Mouse (Mus musculus): ENCODE results near the gene Crxos.

Crxos gene

DNA sequence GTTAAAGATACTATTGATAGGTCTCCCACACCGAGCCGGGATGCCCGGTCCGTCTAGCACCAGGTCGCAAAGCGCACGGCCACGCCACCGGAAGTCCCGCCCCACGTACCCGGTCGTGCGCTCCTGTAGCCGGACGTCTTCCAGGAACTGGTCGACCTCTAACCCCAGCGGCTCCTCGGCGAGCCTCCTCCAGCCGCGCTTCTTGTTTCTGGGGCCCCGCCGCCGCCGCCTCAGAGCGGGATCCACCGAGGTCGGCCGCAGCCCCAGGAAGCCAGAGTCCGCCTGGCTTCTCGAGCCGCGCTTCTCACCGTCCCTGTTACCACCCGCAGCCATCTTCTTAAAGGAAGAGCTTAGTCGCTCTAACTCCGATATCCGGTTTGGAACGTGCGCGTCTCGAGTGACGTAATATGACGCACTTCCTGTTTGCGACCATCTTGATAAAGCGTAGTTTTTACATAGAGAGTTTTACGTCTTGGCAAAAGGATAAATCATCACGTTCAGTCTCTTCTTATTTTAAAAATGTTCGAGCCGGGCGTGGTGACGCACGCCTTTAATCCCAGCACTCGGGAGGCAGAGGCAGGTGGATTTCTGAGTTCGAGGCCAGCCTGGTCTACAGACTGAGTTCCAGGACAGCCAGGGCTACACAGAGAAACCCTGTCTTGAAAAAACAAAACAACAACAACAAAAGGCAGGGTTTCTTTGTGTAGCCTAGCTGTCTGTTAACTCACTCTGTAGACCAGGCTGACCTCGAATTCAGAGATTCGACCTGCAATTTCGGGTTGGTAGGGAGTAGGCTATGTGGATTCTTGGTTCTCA is 63.5 kb downstream of the Crxos start, which contains the start of gene Nop53:
Nop53 (minus strand) TSS at position 354 of the 816 bp plus-strand sequence.
- POLR2A ChIA-PET: interaction anchor here (0.6 to 3.3 kb wide), 20 partner anchors 8 to 669 kb away, joined by 3 to 32 read pairs (median 4); partner anchors contain the start of genes Napa (in 2 of the 4), Selenow (in 2 of the 4), Arhgap35 (in 1 of the 4) and Ccdc9 (in 1 of the 4)
- CTCF ChIA-PET: interaction anchor here in 1 of 4 experiments (0.8 kb wide), 1 partner anchor 27 kb away, joined by 4 read pairs; no protein-coding TSS in a partner anchor

DNA sequence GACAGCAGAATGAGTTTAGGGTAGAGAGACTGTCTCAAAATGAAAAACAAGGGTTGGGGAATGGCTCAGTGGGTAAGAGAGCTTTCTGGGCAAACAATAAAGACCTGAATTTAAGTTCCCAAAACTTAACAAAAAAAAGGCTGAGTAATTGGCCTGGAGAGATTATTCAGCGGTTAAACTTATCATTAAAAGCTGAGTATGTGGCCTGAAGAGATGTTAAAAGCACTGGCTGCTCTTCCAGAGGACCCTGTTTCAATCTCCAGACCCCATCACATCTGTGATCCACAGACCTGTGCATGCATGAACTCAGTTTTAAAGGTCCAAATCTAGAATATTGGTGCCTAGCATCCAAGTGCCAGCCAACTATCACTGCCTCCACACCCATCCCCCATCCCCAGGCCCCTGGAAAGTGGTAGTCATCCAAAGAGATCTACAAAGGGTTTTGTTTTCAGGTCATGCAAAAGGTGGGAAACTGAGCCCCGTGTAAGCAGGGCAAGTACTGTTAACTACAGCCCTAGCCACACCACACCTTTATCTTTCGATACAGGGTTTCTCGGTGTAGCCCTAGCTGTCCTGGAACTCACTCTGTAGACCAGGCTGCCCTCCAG is 65.3 kb downstream of the Crxos start:
- CTCF ChIA-PET: interaction anchor here (0.5 to 1.8 kb wide), 43 partner anchors 10 to 338 kb away, joined by 3 to 17 read pairs (median 4); partner anchors contain the start of genes Ehd2 (in 3 of the 4), Napa (in 2 of the 4), Slc8a2 (in 2 of the 4) and Inafm1 (in 1 of the 4)
- POLR2A ChIA-PET: interaction anchor here in 3 of 4 experiments (0.5 to 7.5 kb wide), 31 partner anchors 9 to 408 kb away, joined by 3 to 53 read pairs (median 3); partner anchors contain the start of genes Napa (in 2 of the 3), Selenow (in 2 of the 3), Ehd2 (in 1 of the 3) and Slc8a2 (in 1 of the 3)

DNA sequence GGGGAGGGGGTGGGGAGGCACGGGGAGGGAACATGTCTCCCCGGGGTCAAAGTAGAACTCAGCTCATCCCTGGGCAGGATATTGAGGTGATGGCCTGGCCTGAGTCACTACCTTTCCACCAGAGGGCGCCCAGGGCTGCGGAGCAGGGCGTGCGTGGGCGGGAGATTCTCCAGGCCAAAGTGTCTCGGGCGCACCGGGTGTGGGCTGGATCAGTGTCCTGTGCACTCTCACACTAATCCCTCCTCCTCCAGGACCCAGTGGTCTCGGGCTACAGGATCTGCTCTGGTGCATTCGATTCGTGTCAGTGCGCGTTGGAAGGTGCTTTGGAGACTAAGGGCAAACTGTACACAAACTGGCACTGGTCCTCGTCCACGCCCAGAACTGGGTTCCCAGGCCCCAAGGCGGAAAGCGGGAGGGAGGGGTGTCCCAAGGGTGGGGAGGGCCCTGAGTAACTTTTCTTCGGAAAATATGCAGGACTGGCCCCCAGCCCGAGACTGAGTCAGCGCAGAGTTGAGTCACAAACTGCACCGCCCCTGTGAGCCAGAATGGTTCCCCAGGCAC is 66.0 kb downstream of the Crxos start:
- POLR2A ChIA-PET: interaction anchor here in 3 of 4 experiments (0.5 to 7.5 kb wide), 31 partner anchors 9 to 670 kb away, joined by 3 to 53 read pairs (median 3); partner anchors contain the start of genes Napa (in 2 of the 3), Selenow (in 2 of the 3), Ehd2 (in 1 of the 3) and Slc8a2 (in 1 of the 3)

DNA sequence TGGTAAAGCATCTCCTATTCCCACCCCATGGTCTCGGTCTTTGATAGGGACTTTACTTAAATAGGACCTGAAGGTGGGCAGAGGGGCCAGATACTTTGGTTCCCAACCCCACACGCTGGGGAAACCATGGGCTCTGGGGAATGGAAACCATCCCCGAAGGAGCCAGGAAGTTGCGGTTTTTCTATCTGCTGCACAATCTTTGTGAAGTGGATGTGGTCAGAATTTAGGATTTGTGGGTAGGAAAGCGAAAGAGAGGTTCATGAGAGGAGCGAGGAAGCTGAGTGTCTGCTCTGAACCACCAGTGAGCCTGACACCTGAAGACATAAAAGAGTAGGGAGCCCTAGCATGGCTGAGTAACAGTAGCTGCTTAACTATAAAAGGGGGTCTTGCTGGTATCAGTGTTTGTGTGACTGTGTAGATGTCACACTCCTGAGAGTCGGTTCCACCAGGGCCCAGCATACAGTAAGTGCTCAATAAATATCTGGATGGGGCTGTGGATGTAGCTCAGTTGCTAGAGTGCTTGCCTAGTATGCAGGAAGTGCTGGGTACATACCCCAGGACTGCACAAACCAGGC is 66.9 kb downstream of the Crxos start:
- ChIA-PET CTCF (interaction anchor here in 2 of 4 experiments (0.9 to 7.6 kb wide), 7 partner anchors 16 to 103 kb away, joined by 3 to 76 read pairs (median 4); partner anchors contain the start of gene Ehd2 (in 2 of the 2)), POLR2A (interaction anchor here (0.5 to 7.5 kb wide), 18 partner anchors 9 to 452 kb away, joined by 3 to 53 read pairs (median 5); partner anchors contain the start of genes Ehd2 (in 2 of the 4), Inafm1 (in 1 of the 4) and Napa (in 1 of the 4))

More for the DNA sequence above, 66.0 kb downstream of the Crxos start:
- CTCF ChIA-PET: interaction anchor here (0.5 to 7.6 kb wide), 46 partner anchors 9 to 337 kb away, joined by 3 to 76 read pairs (median 4); partner anchors contain the start of genes Ehd2 (in 3 of the 4), Napa (in 2 of the 4), Slc8a2 (in 2 of the 4) and Inafm1 (in 1 of the 4)

DNA sequence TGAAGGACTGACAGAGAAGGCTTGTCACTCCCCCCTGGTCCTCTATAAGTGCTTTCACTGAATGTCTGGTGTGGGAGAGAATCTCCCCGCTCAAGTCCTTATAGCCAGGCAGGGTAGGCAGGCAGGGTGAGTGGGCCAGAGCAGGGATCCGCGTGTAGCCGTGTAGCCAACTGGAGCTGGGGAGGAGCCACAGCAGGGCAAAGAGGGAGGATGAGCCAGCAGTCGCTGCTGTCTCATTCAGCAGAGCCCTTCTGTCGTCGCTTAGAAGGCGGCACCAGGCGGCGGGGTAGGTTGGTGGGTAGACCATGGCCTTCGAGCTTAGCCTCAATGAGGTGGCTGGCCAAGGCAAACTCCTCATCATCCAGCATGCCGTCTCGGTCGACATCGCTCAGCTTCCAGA is 67.6 kb downstream of the Crxos start:
- CTCF ChIA-PET: interaction anchor here (0.7 to 7.6 kb wide), 22 partner anchors 11 to 203 kb away, joined by 3 to 76 read pairs (median 4); partner anchors contain the start of genes Ehd2 (in 3 of the 4) and Slc8a2 (in 1 of the 4)
- POLR2A ChIA-PET: interaction anchor here (0.5 to 7.5 kb wide), 30 partner anchors 8 to 450 kb away, joined by 3 to 53 read pairs (median 4); partner anchors contain the start of genes Ehd2 (in 2 of the 4), Bicra (in 1 of the 4), Inafm1 (in 1 of the 4) and Napa (in 1 of the 4)

DNA sequence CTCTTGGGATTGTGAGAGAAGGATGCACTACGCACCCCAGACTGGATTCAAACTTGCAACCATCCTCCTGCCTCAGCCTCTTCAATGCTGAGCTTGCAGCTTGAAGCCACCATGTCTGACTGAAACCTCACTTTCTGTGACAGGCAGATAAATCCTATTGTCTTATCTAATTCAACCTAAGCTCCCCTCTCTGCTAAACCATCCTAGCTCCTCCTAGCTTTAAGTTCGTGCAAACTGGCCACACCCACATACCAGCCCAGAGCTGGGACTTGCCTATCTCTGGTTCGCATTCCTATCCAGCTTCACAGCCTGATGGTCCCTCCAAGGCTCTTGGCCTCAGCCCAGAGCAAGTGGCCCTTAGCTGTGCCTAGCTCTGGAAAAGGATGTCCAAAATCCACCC is 70.0 kb downstream of the Crxos start:
- ChIA-PET CTCF (interaction anchor here (0.7 to 7.6 kb wide), 24 partner anchors 10 to 311 kb away, joined by 3 to 76 read pairs (median 4); partner anchors contain the start of genes Ehd2 (in 3 of the 4), Meis3 (in 1 of the 4) and Napa (in 1 of the 4)), POLR2A (interaction anchor here in 2 of 4 experiments (0.6 to 7.5 kb wide), 12 partner anchors 8 to 168 kb away, joined by 3 to 53 read pairs (median 4); partner anchors contain the start of genes Ehd2 (in 2 of the 2) and Napa (in 1 of the 2))
